Mouse (Mus musculus) thymus, adult 2 months (tissue): ENCODE measurements at regions not wholly inside any gene's neighbourhood (a gene's known extent, or its start where the extent isn't known, plus 50 kb on each side); places are given as distances from the start of the nearest gene placed in this dataset.

Source experiments
- DNase-seq: peaks from one replicate; pipeline ENCODE4 v3.0.0; 2021
- H3K27ac ChIP-seq: fragments of 200-500 bp; 2 replicates; pipeline ENCODE4 v1.5.1; 2012; ENCODE audit warnings: low read length, control low read depth; ENCODE audit not compliant: control insufficient read depth, insufficient read depth
- H3K27me3 ChIP-seq: fragments of 200-500 bp; 2 replicates; pipeline ENCODE4 v1.6.1; 2012; ENCODE audit warnings: mild to moderate bottlenecking, low read length, moderate library complexity, mixed read lengths; ENCODE audit not compliant: control insufficient read depth, insufficient read depth
- H3K36me3 ChIP-seq: fragments of 200-500 bp; 2 replicates; pipeline ENCODE4 v1.6.1; 2012; ENCODE audit warnings: mild to moderate bottlenecking, low read length, moderate library complexity; ENCODE audit not compliant: control insufficient read depth, insufficient read depth
- H3K4me1 ChIP-seq: fragments of 200-500 bp; replicated peaks from 2 replicates; pipeline ENCODE4 v1.6.1; 2012; ENCODE audit warnings: low read length; ENCODE audit not compliant: control insufficient read depth, insufficient read depth
- H3K4me3 ChIP-seq: fragments of 200-500 bp; 2 replicates; pipeline ENCODE4 v1.5.1; 2012; ENCODE audit warnings: mild to moderate bottlenecking, low read length, control low read depth, moderate library complexity; ENCODE audit not compliant: control insufficient read depth, insufficient read depth
- CTCF ChIP-seq: fragments of 200-500 bp; IDR thresholded peaks from 2 replicates; pipeline ENCODE4 v1.5.1; 2012; ENCODE audit warnings: mild to moderate bottlenecking, control low read depth, low read length, moderate library complexity, borderline replicate concordance; ENCODE audit not compliant: control insufficient read depth, poor library complexity, insufficient read depth; ENCODE audit errors: extremely low read depth
- POLR2A ChIP-seq: fragments of 200-500 bp; IDR thresholded peaks from 2 replicates; pipeline ENCODE4 v1.6.1; 2012; ENCODE audit warnings: mild to moderate bottlenecking, low read length, control low read depth, moderate library complexity; ENCODE audit not compliant: control insufficient read depth, poor library complexity, insufficient read depth; ENCODE audit errors: extremely low read depth
- WGBS: fragments of 180-500 bp; shearing (Covaris S2); methylation state at CpG from one replicate; pipeline ENCODE4 v1.1.7; 2018; 5-methylcytosine and 5-hydroxymethylcytosine counted together

- Histone ChIP-seq H3K4me1 (no peaks in the 10 kb centered on the region), H3K4me3 (no peak overlapping the region), H3K27ac (no peak overlapping the region), H3K27me3 (no peaks in the 10 kb centered on the region), H3K36me3 (no peaks in the 10 kb centered on the region)
- DNase-seq: no peak
- WGBS: 83% methylated on average over 6 of the region's 6 CpGs
- no peak for TF ChIP-seq CTCF
- TF ChIP-seq POLR2A: no peak
These were observed 312.5 kb upstream of the Gm11146 start for GRCm38 (mm10) chr16:77914160-77915070.

GRCm38 (mm10) chr16:77894247-77894646 lies 292.4 kb upstream of the Gm11146 start:
- TF ChIP-seq CTCF: no peak
- no peak for TF ChIP-seq POLR2A
- H3K4me1 ChIP-seq: no peaks in the 10 kb centered on the region
- no peaks in the 10 kb centered on the region for H3K36me3 ChIP-seq
- H3K27me3 ChIP-seq: no peaks in the 10 kb centered on the region
- no peak overlapping the region for H3K27ac ChIP-seq
- WGBS: 47% methylated on average over 2 of the region's 2 CpGs
- no peak for DNase-seq
- no peak overlapping the region for H3K4me3 ChIP-seq

GRCm38 (mm10) chr16:77893690-77894089 lies 291.8 kb upstream of the Gm11146 start:
- Histone ChIP-seq H3K27ac (no peak overlapping the region), H3K27me3 (no peaks in the 10 kb centered on the region), H3K4me3 (no peak overlapping the region), H3K36me3 (no peaks in the 10 kb centered on the region), H3K4me1 (no peaks in the 10 kb centered on the region)
- TF ChIP-seq POLR2A (no peak), CTCF (no peak)
- 71% methylated on average over 2 of the region's 2 CpGs for WGBS
- DNase-seq: no peak

GRCm38 (mm10) chr16:77892731-77893130 lies 290.8 kb upstream of the Gm11146 start:
- no peak for TF ChIP-seq CTCF
- TF ChIP-seq POLR2A: no peak
- Histone ChIP-seq H3K4me3 (no peak overlapping the region), H3K27ac (no peak overlapping the region), H3K27me3 (no peaks in the 10 kb centered on the region), H3K36me3 (no peaks in the 10 kb centered on the region), H3K4me1 (no peaks in the 10 kb centered on the region)
- WGBS: 95% methylated on average over 2 of the region's 2 CpGs
- no peak for DNase-seq

- TF ChIP-seq CTCF (no peak), POLR2A (no peak)
- H3K27ac ChIP-seq: no peak overlapping the region
- 92% methylated on average over 11 of the region's 11 CpGs for WGBS
- no peak for DNase-seq
- no peaks in the 10 kb centered on the region for H3K36me3 ChIP-seq
- H3K4me1 ChIP-seq: no peaks in the 10 kb centered on the region
- no peaks in the 10 kb centered on the region for H3K27me3 ChIP-seq
- H3K4me3 ChIP-seq: no peak overlapping the region
These were observed 287.5 kb upstream of the Gm11146 start for GRCm38 (mm10) chr16:77889348-77889747.

- Histone ChIP-seq H3K27me3 (no peaks in the 10 kb centered on the region), H3K27ac (no peak overlapping the region), H3K36me3 (no peaks in the 10 kb centered on the region), H3K4me3 (no peak overlapping the region), H3K4me1 (no peaks in the 10 kb centered on the region)
- 93% methylated on average over 15 of the region's 15 CpGs for WGBS
- no peak for TF ChIP-seq CTCF
- no peak for DNase-seq
These were observed 283.3 kb upstream of the Gm11146 start for GRCm38 (mm10) chr16:77885060-77885679.
